Mouse (Mus musculus) cortical plate, adult 2 months (tissue): ENCODE data around the gene Galm.

Source experiments
- CTCF ChIP-seq: fragments of 200-500 bp; IDR thresholded peaks from 2 replicates; pipeline ENCODE4 v1.5.1; 2011; ENCODE audit warnings: mild to moderate bottlenecking, control low read depth, low read length; ENCODE audit not compliant: insufficient read depth; ENCODE audit errors: extremely low read depth
- POLR2A ChIP-seq: fragments of 200-500 bp; IDR thresholded peaks from 2 replicates; pipeline ENCODE4 v1.6.1; 2011; ENCODE audit warnings: mild to moderate bottlenecking, low read length, control low read depth; ENCODE audit not compliant: insufficient read depth; ENCODE audit errors: extremely low read depth

DNA sequence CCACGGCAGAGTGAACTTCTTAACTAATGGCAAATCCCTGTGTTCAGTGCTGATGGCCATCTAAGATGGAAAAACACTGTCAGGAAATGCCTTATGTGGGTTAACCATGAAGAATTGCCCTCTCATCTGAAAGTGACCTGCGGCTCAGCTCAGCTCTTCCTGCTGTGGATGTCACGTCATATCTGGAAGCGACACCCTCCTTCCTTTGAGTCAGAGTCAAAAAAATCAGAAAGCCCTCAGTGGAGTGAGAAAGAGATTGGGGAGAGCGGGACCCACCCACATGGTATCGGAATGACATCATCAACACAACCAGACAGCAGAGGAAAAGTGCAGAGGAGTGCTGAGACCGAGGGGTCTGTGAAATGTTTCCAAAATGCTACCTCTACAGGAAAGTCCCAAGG, 40.6 kb downstream of the Galm start:
- TF ChIP-seq POLR2A (no peak), CTCF (no peak)
